Mouse (Mus musculus): ENCODE measurements around the gene Brd7. TPM values are rescaled to one million over a fixed set of nuclear protein-coding genes. Genes with fewer than 3 reads are reported as not detected.

Gene Brd7
- polyA plus RNA-seq, 1 experiment from 2014 or later = 70.7 TPM

DNA sequence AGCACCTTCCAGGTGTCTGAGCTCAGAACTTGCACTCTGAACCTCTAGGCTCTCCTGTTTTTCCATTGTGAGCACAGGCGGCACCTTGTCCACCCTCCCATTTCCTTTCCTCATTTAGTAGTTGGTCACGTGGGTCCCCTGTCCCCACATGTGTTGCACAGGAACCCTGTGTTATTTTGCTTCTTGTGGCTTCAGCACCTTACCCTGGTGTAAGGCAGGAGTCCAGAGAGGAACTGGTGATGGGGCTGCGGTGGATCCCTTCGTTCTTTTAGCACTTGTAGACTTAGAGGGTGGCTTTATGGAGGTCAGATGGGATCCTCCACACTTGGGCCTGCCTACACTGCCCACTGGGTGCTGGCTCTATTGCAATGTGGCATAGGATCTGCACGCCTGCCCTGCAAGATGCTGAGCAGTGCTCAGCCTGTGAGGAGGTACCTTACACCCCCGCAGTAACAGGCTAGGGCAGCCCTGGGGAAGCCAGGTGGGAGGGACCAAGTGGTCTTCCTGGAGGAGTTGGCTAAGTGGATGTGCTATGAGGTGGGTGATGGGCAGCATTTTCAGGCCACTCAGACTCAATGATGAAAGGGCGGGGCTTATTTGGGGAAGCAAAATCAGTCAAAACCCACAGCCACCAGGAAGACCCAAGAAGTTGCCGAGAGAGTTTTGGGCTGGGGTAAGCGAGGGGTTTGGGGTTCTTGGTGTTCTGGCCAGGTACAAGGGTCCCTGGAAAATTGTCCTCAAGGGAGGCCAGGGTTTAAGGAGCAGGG lies 68.2 kb downstream of the Brd7 start:
- Histone ChIP-seq H3K9me3 (ENCODE audit: control insufficient read depth, low read length) (no peaks in the 10 kb centered on the region), H3K36me3 (ENCODE audit: control insufficient read depth, insufficient read depth, low read length) (no peaks in the 10 kb centered on the region), H3K27ac (ENCODE audit: low read length) (no peak overlapping the region), H3K27me3 (ENCODE audit: control insufficient read depth, insufficient read depth, low read depth, low read length) (no peaks in the 10 kb centered on the region), H3K4me3 (ENCODE audit: low read length) (no peak overlapping the region), H3K4me2 (ENCODE audit: low read depth, low read length) (no peak overlapping the region), H3K4me1 (replicated peaks; ENCODE audit: control insufficient read depth, insufficient read depth, low read length) (peaks cover 2% of the 10 kb centered on the region; the same call in 1 of the 2 replicates), H3K9ac (ENCODE audit: low read length) (no peak overlapping the region)
- 84% methylated on average over 9 of the region's 9 CpGs for WGBS
- ATAC-seq (ENCODE audit: low read depth) = no peak

DNA sequence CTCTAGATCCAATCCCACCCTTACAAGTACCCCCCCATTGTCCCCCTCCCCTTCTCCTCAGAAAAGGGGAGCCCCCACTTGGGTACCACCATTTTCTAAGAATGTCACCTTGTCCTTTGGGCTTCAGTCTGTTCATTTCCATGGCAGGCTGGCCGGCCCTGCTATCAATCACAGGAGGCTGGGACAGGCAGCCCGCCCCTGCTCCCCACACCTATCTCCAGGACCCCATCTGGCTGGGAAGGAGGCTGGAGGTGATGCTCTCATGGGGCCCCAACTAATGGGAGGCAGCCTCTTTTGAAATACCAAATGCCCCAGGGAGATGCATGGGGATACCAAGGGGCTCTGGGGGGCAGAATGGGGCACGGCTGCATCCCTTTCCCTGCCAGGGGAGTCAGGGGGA lies 69.1 kb downstream of the Brd7 start:
- no peaks in the 10 kb centered on the region for H3K9me3 ChIP-seq (ENCODE audit: control insufficient read depth, low read length)
- no peak overlapping the region for H3K4me2 ChIP-seq (ENCODE audit: low read depth, low read length)
- WGBS = 80% methylated on average over 3 of the region's 3 CpGs
- no peak for ATAC-seq (ENCODE audit: low read depth)
- no peak overlapping the region for H3K27ac ChIP-seq (ENCODE audit: low read length)
- peaks cover 3% of the 10 kb centered on the region; the same call in 1 of the 2 replicates for H3K4me1 ChIP-seq (replicated peaks; ENCODE audit: control insufficient read depth, insufficient read depth, low read length)
- H3K4me3 ChIP-seq (ENCODE audit: low read length) = no peak overlapping the region
- no peak overlapping the region for H3K9ac ChIP-seq (ENCODE audit: low read length)
- H3K36me3 ChIP-seq (ENCODE audit: control insufficient read depth, insufficient read depth, low read length) = no peaks in the 10 kb centered on the region
- no peaks in the 10 kb centered on the region for H3K27me3 ChIP-seq (ENCODE audit: control insufficient read depth, insufficient read depth, low read depth, low read length)

DNA sequence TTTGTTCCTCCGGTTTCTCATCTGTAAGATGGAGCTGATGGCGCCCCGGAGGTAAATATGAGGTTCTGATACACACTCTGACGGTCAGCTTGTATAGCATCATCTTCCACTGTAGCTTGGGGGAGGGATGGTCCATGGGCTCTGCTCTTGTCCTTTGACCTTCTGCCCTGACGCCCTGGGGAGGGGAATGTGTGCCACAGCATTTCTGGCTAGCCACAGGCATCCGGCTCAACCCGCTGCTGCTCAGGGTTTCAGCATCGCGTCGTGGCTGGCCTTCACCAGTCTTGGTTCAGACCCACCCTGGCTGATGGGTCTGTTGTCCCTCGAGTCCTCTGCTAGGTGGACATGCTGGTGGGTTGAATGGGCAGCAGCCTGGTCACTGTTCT lies 70.7 kb downstream of the Brd7 start:
- Histone ChIP-seq H3K4me2 (ENCODE audit: low read depth, low read length) (no peak overlapping the region), H3K4me1 (replicated peaks; ENCODE audit: control insufficient read depth, insufficient read depth, low read length) (peaks cover 4% of the 10 kb centered on the region; the same call in 1 of the 2 replicates), H3K36me3 (ENCODE audit: control insufficient read depth, insufficient read depth, low read length) (no peaks in the 10 kb centered on the region), H3K27ac (ENCODE audit: low read length) (no peak overlapping the region), H3K9me3 (ENCODE audit: control insufficient read depth, low read length) (no peaks in the 10 kb centered on the region), H3K9ac (ENCODE audit: low read length) (no peak overlapping the region), H3K27me3 (ENCODE audit: control insufficient read depth, insufficient read depth, low read depth, low read length) (no peaks in the 10 kb centered on the region), H3K4me3 (ENCODE audit: low read length) (no peak overlapping the region)
- 89% methylated on average over 11 of the region's 11 CpGs for WGBS
- ATAC-seq (ENCODE audit: low read depth) = no peak

DNA sequence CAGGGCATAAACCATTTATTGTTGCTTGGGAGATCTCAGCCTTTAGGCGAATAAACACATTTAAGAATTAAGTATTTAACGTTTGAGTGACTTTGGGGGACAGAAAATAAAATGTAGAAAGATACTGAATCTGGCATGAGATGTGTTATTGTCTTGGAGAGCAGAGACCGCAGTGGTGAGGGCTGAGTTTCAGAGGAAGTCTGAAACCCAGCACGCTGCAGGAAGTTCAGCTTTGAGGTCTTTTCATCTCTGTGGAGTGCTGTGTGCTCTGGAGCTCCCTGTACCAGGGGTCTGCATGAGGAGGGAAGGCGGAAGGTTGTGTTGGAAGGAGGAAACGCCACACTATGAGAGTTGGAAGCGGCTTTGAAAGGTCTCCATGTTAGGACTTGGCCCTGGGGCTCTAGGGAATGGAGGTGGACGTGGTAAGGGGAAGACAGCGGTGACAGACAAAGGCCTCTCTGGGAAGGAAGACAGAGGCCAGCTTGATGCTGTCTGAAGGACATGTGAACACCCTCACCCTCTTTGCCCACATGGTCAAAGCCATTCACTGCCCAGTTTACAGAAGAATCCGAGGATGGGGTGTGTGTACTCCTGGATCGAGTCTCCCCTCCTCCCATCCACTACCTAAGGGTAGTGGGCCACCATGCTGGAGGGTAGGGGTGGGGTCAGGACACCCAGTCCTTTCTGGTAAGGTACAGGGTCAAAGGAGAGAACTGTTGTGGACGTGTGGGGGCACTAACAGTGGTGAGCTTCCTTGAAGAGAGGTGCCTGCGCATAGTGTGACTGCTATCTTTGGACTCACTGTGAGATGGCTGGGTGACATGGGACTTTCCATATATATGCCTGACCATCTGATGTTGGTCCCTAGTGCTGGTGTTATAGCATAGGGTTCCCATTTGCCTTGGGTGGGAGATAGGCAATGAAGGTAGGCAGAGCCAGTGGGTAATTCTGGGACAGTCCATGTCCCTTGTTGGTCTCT lies 71.4 kb downstream of the Brd7 start:
- peaks cover 4% of the 10 kb centered on the region; the same call in 1 of the 2 replicates for H3K4me1 ChIP-seq (replicated peaks; ENCODE audit: control insufficient read depth, insufficient read depth, low read length)
- H3K36me3 ChIP-seq (ENCODE audit: control insufficient read depth, insufficient read depth, low read length) = no peaks in the 10 kb centered on the region
- ATAC-seq (ENCODE audit: low read depth) = no peak
- H3K9me3 ChIP-seq (ENCODE audit: control insufficient read depth, low read length) = no peaks in the 10 kb centered on the region
- H3K4me2 ChIP-seq (ENCODE audit: low read depth, low read length) = no peak overlapping the region
- no peaks in the 10 kb centered on the region for H3K27me3 ChIP-seq (ENCODE audit: control insufficient read depth, insufficient read depth, low read depth, low read length)
- no peak overlapping the region for H3K9ac ChIP-seq (ENCODE audit: low read length)
- no peak overlapping the region for H3K27ac ChIP-seq (ENCODE audit: low read length)
- 78% methylated on average over 13 of the region's 13 CpGs for WGBS
- H3K4me3 ChIP-seq (ENCODE audit: low read length) = no peak overlapping the region

DNA sequence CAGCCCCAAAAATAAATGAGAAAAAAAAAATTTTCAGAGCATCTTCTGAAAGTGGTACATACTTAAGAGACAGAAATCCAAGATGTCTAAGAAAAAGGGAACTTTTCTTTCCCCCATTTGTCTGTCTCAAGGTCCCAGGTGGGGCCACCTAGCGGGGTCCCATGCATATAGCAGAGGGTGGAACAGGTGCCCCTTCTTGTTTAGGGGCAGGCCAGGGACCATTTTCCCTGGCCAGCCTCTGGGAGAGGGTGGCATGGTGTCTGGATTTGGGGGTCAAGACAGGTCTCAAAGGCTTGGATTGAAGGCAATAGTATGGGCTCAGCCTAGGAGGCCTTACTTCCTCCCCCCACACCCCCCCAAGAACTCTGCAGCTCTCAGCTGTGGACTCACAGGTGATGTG lies 72.1 kb downstream of the Brd7 start:
- H3K4me3 ChIP-seq (ENCODE audit: low read length) = no peak overlapping the region
- no peaks in the 10 kb centered on the region for H3K27me3 ChIP-seq (ENCODE audit: control insufficient read depth, insufficient read depth, low read depth, low read length)
- H3K27ac ChIP-seq (ENCODE audit: low read length) = no peak overlapping the region
- 56% methylated on average over 1 of the region's 1 CpGs for WGBS
- no peak overlapping the region for H3K9ac ChIP-seq (ENCODE audit: low read length)
- H3K4me1 ChIP-seq (replicated peaks; ENCODE audit: control insufficient read depth, insufficient read depth, low read length) = peaks cover 4% of the 10 kb centered on the region
- H3K36me3 ChIP-seq (ENCODE audit: control insufficient read depth, insufficient read depth, low read length) = no peaks in the 10 kb centered on the region
- no peak overlapping the region for H3K4me2 ChIP-seq (ENCODE audit: low read depth, low read length)
- no peak for ATAC-seq (ENCODE audit: low read depth)
- no peaks in the 10 kb centered on the region for H3K9me3 ChIP-seq (ENCODE audit: control insufficient read depth, low read length)

DNA sequence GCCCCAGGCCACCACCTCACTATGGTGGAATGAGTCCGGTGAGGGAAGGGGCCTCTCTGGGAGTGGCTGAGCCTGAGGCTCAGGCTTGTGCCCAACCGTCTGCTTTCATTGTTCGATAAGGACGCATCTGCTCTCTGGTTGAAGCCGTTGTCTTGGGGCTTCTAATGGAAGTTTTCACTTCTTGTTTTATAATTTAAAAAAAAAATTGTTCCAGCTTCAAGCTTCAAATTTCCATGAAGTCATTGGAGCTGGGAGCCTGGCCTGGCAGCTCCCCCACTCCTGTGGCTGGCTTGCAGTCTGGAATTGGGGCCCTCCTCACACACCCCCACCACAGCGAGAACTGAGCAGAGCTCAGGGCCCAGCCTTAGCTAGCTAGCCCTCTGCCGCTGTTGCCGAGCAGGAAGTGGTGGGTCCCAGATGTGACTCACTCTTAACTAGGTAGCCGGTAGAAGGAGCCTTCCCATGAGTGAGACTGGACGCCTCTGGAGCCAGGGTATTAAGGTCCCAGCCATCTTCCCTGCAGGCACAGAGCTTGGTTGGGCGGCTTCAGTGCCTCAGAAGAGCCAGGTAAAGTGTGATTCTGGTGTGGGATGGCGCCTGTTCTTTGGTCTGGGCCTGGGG lies 73.3 kb downstream of the Brd7 start:
- peaks cover 7% of the 10 kb centered on the region for H3K4me1 ChIP-seq (replicated peaks; ENCODE audit: control insufficient read depth, insufficient read depth, low read length)
- no peak for ATAC-seq (ENCODE audit: low read depth)
- 69% methylated on average over 12 of the region's 12 CpGs for WGBS
- no peaks in the 10 kb centered on the region for H3K36me3 ChIP-seq (ENCODE audit: control insufficient read depth, insufficient read depth, low read length)
- 0 out of 2 replicates have a peak overlapping the region, but pooled peaks have one; percentile 8 for H3K9ac ChIP-seq (ENCODE audit: low read length)
- H3K27ac ChIP-seq (ENCODE audit: low read length) = no peak overlapping the region
- H3K4me3 ChIP-seq (ENCODE audit: low read length) = no peak overlapping the region
- H3K27me3 ChIP-seq (ENCODE audit: control insufficient read depth, insufficient read depth, low read depth, low read length) = no peaks in the 10 kb centered on the region
- H3K4me2 ChIP-seq (ENCODE audit: low read depth, low read length) = no peak overlapping the region
- no peaks in the 10 kb centered on the region for H3K9me3 ChIP-seq (ENCODE audit: control insufficient read depth, low read length)

DNA sequence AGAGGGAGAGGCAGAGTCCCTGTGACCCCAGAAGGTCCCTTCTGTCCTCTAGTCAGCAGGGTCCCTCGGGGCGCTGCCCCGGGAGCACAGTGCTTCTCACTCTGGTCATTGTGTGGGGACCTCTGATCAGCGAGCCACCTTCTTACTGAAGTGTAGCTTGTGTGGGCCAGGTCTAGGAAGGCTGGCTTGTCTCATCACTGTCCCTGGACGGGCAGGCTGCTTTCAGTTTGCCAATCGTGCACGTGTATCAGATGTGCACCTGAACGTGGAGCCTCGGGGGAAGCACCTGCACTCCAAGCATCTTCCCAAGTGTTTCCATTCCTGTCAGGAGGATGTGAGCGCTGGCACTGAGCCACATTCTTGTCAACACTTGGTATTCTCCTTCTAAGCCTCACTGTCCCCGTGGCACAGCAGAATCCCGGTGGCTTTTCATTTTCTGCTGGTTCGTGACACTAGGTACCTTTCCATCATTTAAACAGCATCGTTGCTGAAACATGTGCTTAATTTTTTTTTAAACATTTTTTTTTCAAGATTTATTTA lies 75.5 kb downstream of the Brd7 start:
- Histone ChIP-seq H3K9me3 (ENCODE audit: control insufficient read depth, low read length) (no peaks in the 10 kb centered on the region), H3K27me3 (ENCODE audit: control insufficient read depth, insufficient read depth, low read depth, low read length) (no peaks in the 10 kb centered on the region), H3K9ac (ENCODE audit: low read length) (no peak overlapping the region), H3K27ac (ENCODE audit: low read length) (no peak overlapping the region), H3K36me3 (ENCODE audit: control insufficient read depth, insufficient read depth, low read length) (no peaks in the 10 kb centered on the region), H3K4me2 (ENCODE audit: low read depth, low read length) (no peak overlapping the region), H3K4me1 (replicated peaks; ENCODE audit: control insufficient read depth, insufficient read depth, low read length) (peaks cover 14% of the 10 kb centered on the region), H3K4me3 (ENCODE audit: low read length) (no peak overlapping the region)
- no peak for ATAC-seq (ENCODE audit: low read depth)
- WGBS = 60% methylated on average over 14 of the region's 14 CpGs

DNA sequence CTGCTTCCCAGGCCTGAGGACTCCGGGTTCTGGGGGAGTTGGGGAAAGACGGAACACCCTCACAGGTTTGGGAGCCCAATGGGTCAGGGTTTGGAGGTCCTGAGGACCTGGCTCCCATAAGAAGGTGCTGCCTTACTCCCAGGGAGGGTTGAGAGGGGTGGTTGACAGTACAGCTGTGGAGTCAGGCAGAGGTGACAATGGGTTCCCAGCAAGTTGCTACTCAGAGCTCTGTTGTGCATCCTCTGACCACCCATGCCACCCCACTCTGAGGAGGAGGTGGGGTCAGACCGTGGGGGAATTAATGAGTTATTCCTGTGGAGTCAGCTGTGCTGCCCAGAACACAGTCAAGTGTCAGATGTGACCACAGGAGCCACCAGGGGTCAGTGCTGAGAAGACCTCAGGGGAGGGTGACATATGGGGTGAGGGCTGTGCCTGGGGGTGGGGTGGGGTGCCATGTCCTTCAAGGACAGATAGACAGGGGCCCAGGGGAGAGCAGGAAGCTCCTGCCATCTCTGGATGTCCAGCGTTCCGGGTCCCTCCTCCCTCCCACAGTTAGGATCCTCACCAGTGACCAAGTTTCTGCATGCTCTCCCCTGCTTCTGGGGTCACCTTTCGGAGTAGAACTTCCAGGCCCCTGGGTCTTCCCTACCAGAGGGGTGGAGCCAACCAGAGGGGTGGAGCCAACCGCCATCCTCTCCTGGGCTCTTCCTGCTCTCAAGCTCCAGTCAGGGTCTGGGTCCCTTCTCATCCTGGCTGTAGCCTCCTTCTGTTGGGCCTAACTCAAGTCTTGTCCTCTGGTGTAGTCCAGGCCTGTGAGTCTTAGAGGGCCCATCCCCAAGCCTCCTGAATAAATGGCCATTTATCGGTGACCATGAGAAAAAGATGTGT lies 76.3 kb downstream of the Brd7 start:
- H3K36me3 ChIP-seq (ENCODE audit: control insufficient read depth, insufficient read depth, low read length) = no peaks in the 10 kb centered on the region
- ATAC-seq (ENCODE audit: low read depth) = no peak
- H3K4me3 ChIP-seq (ENCODE audit: low read length) = no peak overlapping the region
- no peaks in the 10 kb centered on the region for H3K27me3 ChIP-seq (ENCODE audit: control insufficient read depth, insufficient read depth, low read depth, low read length)
- H3K4me2 ChIP-seq (ENCODE audit: low read depth, low read length) = no peak overlapping the region
- 82% methylated on average over 8 of the region's 8 CpGs for WGBS
- H3K4me1 ChIP-seq (replicated peaks; ENCODE audit: control insufficient read depth, insufficient read depth, low read length) = peaks cover 14% of the 10 kb centered on the region
- H3K27ac ChIP-seq (ENCODE audit: low read length) = no peak overlapping the region
- no peak overlapping the region for H3K9ac ChIP-seq (ENCODE audit: low read length)
- H3K9me3 ChIP-seq (ENCODE audit: control insufficient read depth, low read length) = no peaks in the 10 kb centered on the region
